Mouse (Mus musculus): ENCODE results near the gene 1700067K01Rik.

DNA sequence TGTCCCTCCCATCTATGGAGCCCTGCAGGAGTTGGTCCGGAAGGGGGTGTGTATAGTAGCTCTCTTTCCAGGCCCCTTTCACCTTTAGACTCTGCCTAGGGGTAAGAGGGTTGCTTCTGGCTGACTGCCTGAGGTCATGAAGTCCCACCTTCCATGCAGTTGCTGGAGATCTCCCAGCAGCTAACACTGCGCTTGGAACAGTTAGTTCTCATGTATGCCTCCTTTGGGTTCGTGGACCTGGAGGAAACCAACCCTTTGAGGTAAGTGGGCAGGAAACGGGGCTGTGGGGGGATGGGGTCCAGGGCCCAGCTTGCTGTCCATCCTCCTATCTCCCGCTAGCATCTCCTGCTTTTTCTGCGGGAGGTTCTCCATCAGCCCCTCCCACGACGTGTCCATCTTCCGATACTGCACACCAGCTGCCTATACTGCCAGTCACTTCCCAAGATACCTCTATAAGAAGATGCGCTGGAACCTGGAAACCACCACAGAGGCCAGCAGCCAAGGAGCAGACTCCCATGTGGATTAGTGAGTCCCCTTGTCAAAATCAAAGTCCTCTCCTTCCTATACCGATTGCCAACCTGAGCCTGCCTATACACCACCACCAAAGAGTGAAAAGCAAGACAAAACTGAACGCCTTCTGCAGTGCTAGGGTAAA is 1.8 kb downstream of the 1700067K01Rik start:
- no peak for TF ChIP-seq CTCF (IDR thresholded peaks at IDR 0.05; ENCODE audit: control insufficient read depth, insufficient read depth, low read length)
- TF ChIP-seq POLR2A (IDR thresholded peaks at IDR 0.05; ENCODE audit: borderline replicate concordance, control insufficient read depth, low read depth, low read length) = no peak
